ENCODE assay signal across 28 mouse cellular contexts in the genomic region with DNA sequence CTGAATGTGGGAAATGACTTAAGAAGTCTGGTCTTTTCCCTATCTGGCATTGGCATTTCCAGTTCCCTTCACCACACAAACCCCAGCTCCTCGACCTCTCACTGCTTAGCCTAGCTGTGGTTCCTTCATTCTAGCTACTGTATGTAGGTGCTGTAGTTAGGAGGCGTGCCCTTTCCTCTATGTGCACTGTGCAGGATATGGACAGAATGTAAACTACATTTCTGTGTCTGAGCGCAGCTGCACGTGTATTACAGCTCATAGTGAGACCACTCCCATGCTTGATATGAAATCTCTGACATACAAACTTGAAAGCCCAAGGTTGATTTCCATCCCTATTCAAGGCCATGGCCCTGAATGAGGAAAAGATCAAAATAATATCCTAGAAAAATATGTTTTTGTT.
"Had no signal": no experiment of that assay in that cellular context is flagged by ENCODE, and none has a peak within 500 bp of the region (broad histone marks: within the 10 kb centered on the region; RNA-seq: fewer than 3 reads in every experiment).

No protein-coding gene starts in this region.

- H3K27me3 ChIP-seq: forebrain, embryonic 12.5 days; forebrain, embryonic 15.5 days had no signal

- H3K9ac ChIP-seq: embryonic facial prominence, embryonic 12.5 days; embryonic facial prominence, embryonic 13.5 days; embryonic facial prominence, embryonic 15.5 days; forebrain, embryonic 12.5 days; forebrain, embryonic 15.5 days; forebrain, postnatal 0 days had no signal

- H3K36me3 ChIP-seq: embryonic facial prominence, embryonic 10.5 days; embryonic facial prominence, embryonic 12.5 days; embryonic facial prominence, embryonic 13.5 days; embryonic facial prominence, embryonic 15.5 days; forebrain, embryonic 10.5 days; forebrain, embryonic 12.5 days; forebrain, embryonic 15.5 days had no signal

- H3K27ac ChIP-seq: embryonic facial prominence, embryonic 10.5 days; embryonic facial prominence, embryonic 12.5 days; embryonic facial prominence, embryonic 13.5 days; embryonic facial prominence, embryonic 15.5 days; forebrain, embryonic 10.5 days; forebrain, embryonic 12.5 days; forebrain, embryonic 15.5 days; gastrocnemius, adult 2 months had no signal

- H3K4me3 ChIP-seq: embryonic facial prominence, embryonic 10.5 days; embryonic facial prominence, embryonic 12.5 days; embryonic facial prominence, embryonic 13.5 days; embryonic facial prominence, embryonic 15.5 days; erythroblast, embryonic 14.5 days; forebrain, embryonic 10.5 days; forebrain, embryonic 12.5 days; forebrain, embryonic 15.5 days; gastrocnemius, adult 2 months had no signal

- H3K4me2 ChIP-seq: embryonic facial prominence, embryonic 12.5 days; embryonic facial prominence, embryonic 13.5 days; embryonic facial prominence, embryonic 15.5 days; forebrain, embryonic 12.5 days; forebrain, embryonic 15.5 days had no signal

- DNase-seq: cerebellum, adult 18-20 months; cerebellum, adult 2 months; cerebellum, adult 8-10 months; cerebellum, adult 9-10 months; cerebellum, adult 9-11 months; cerebellum, postnatal 10 days; cerebellum, postnatal 14 days; cerebellum, postnatal 25 days; cerebellum, postnatal 36 days; embryo, embryonic 11 days; forebrain, postnatal 0 days; gastrocnemius, adult 2 months; gastrocnemius, postnatal 10 days; gastrocnemius, postnatal 14 days; gastrocnemius, postnatal 25 days; gastrocnemius, postnatal 36 days; heart, adult 11 months; heart, adult 18-20 months had no signal

- ATAC-seq: forebrain, embryonic 14.5 days; forebrain, embryonic 15.5 days; forebrain, embryonic 16.5 days; forebrain, postnatal 0 days had no signal

- H3K9me3 ChIP-seq: embryonic facial prominence, embryonic 10.5 days; embryonic facial prominence, embryonic 12.5 days; embryonic facial prominence, embryonic 13.5 days; embryonic facial prominence, embryonic 15.5 days; forebrain, embryonic 10.5 days; forebrain, embryonic 12.5 days; forebrain, embryonic 15.5 days had no signal

- H3K4me1 ChIP-seq: embryonic facial prominence, embryonic 15.5 days; forebrain, embryonic 15.5 days had no signal
